Mouse (Mus musculus) kidney, embryonic 16.5 days (tissue): ENCODE results near the gene Letmd1. TPM values are rescaled to one million over a fixed set of nuclear protein-coding genes. Genes with fewer than 3 reads are reported as not detected.

ENCODE experiments used
- ATAC-seq: fragments of 200-750 bp; cut with Nextera tagmentation; 2 replicates; pipeline ENCODE4 v1.8.0; 2017; ENCODE audit warnings: moderate TSS enrichment; ENCODE audit not compliant: low FRiP score, low TSS enrichment
- H3K27ac ChIP-seq: fragments of 300-500 bp; sonication (generic); 2 replicates; pipeline ENCODE4 v1.5.1; 2014; ENCODE audit warnings: low read length
- H3K27me3 ChIP-seq: fragments of 300-500 bp; sonication (generic); 2 replicates; pipeline ENCODE4 v1.6.1; 2014; ENCODE audit warnings: low read length, control low read depth, mixed read lengths; ENCODE audit not compliant: insufficient read depth
- H3K36me3 ChIP-seq: fragments of 300-500 bp; sonication (generic); 2 replicates; pipeline ENCODE4 v1.6.1; 2014; ENCODE audit warnings: low read length, control low read depth, mixed read lengths; ENCODE audit not compliant: insufficient read depth
- H3K4me1 ChIP-seq: fragments of 300-500 bp; sonication (generic); 2 replicates; pipeline ENCODE4 v1.6.1; 2014; ENCODE audit warnings: low read length, control low read depth, mixed read lengths; ENCODE audit not compliant: insufficient read depth
- H3K4me2 ChIP-seq: fragments of 300-500 bp; sonication (generic); replicated peaks from 2 replicates; pipeline ENCODE4 v1.6.1; 2014; ENCODE audit warnings: low read depth, low read length
- H3K4me3 ChIP-seq: fragments of 300-500 bp; sonication (generic); 2 replicates; pipeline ENCODE4 v1.5.1; 2014; ENCODE audit warnings: mild to moderate bottlenecking, low read length
- H3K9ac ChIP-seq: fragments of 300-500 bp; sonication (generic); replicated peaks from 2 replicates; pipeline ENCODE4 v1.6.1; 2014; ENCODE audit warnings: low read length
- H3K9me3 ChIP-seq: fragments of 300-500 bp; sonication (generic); 2 replicates; pipeline ENCODE4 v1.6.1; 2016; ENCODE audit warnings: low read length, control low read depth
- WGBS: fragments of 180-500 bp; shearing (Covaris S2); extraction: QIAGEN DNeasy Blood & Tissue Kit; methylation state at CpG from one replicate; pipeline ENCODE4 v1.1.7; 2014; 5-methylcytosine and 5-hydroxymethylcytosine counted together
- polyA plus RNA-seq: library from polyadenylated mRNA; unstranded; fragments of >200 nt; fragmentation: Nextera tagmentation; extraction: Ambion mirVana; gene quantifications from 2 replicates; pipeline ENCODE4 v1.2.1, GENCODE M21; 2015

Letmd1 gene
- polyA plus RNA-seq, 1 experiment from 2014 or later = 33.1 TPM

DNA sequence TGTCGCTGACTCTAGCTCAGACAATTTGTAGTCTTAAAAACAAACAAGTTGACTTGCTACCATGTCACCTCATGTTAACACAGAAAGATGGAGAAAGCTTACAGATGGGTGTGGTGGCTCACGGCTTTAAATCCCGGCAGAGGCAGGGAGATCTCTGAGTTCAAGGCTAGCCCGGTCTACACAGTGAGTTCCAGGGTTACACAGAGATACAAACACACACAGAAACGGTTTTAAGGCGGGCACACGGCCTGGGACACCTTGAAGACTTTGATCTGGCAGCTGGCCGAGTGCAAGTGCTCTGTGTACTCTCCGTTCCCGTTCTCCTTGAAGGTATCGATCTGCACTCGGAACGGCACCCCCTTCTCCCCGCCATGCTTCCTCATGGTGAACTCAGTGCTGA lies 51.5 kb downstream of the Letmd1 start:
- Histone ChIP-seq H3K27me3 (no peaks in the 10 kb centered on the region), H3K4me3 (no peak overlapping the region), H3K27ac (no peak overlapping the region), H3K9ac (no peak overlapping the region), H3K4me2 (no peak overlapping the region), H3K4me1 (no peaks in the 10 kb centered on the region), H3K9me3 (no peaks in the 10 kb centered on the region), H3K36me3 (peaks cover 50% of the 10 kb centered on the region)
- no peak for ATAC-seq
- 94% methylated on average over 14 of the region's 14 CpGs for WGBS

DNA sequence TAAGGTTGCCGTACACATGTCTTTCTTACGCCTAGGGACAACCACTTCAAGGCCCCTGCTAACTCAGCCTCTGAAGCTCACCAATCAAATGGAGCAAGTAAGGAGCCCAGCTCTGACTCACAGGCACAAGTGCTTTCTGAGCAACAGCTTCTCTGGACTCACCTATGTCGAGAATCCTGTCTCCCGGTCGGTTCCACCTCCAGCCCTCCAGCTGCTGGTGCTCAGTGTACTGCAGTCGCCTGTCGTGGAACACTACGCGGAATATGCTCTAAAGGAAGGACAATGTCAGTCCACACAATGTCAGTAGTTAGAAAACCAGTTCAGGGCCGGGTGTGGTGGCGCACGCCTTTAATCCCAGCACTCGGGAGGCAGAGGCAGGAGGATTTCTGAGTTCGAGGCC lies 56.6 kb downstream of the Letmd1 start:
- no peak overlapping the region for H3K4me3 ChIP-seq
- H3K4me1 ChIP-seq = no peaks in the 10 kb centered on the region
- H3K9ac ChIP-seq = no peak overlapping the region
- H3K36me3 ChIP-seq = peaks cover 28% of the 10 kb centered on the region; the same call in 1 of the 2 replicates
- no peaks in the 10 kb centered on the region for H3K27me3 ChIP-seq
- H3K9me3 ChIP-seq = no peaks in the 10 kb centered on the region
- no peak overlapping the region for H3K27ac ChIP-seq
- 92% methylated on average over 14 of the region's 14 CpGs for WGBS
- H3K4me2 ChIP-seq = no peak overlapping the region
- ATAC-seq = no peak

DNA sequence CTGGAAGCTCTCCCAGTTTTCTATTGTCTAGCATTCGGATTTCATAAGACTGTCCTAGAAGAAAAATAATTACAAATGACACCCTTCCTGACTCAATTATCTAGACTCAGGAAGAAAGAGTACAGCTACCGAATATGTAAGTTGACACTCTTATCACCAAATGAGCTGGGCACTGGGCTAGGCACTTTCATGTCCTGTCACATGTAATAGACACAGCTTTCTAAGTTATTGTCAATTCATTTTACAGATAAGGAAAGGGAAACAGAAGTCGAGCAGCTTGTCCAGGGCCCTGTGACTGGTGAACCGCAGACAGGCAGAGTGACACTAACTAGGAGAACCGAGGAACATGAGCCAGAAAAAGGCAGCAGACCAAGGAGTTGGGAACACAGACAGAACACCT lies 59.1 kb downstream of the Letmd1 start:
- Histone ChIP-seq H3K27ac (no peak overlapping the region), H3K27me3 (no peaks in the 10 kb centered on the region), H3K36me3 (peaks cover 14% of the 10 kb centered on the region), H3K4me2 (no peak overlapping the region), H3K4me1 (no peaks in the 10 kb centered on the region), H3K4me3 (no peak overlapping the region), H3K9ac (no peak overlapping the region), H3K9me3 (no peaks in the 10 kb centered on the region)
- 53% methylated on average over 5 of the region's 5 CpGs for WGBS
- no peak for ATAC-seq

Other genes with a start within 250 kb of the Letmd1 start
- 44.2 and 46.6 TPM in 2 replicates for gene Atf1, start 241.2 kb upstream of the Letmd1 start, polyA plus RNA-seq
- gene Tmprss12, start 188.2 kb upstream of the Letmd1 start, polyA plus RNA-seq = not detected in 2 replicates
- gene Mettl7a1, start 164.9 kb upstream of the Letmd1 start, polyA plus RNA-seq = 15.5 and 19.0 TPM in 2 replicates
- 0.19 TPM in 1 of 2 replicates, not detected in the other for gene Mettl7a3, start 134.1 kb upstream of the Letmd1 start, polyA plus RNA-seq
- gene Methig1, start 115.9 kb upstream of the Letmd1 start, polyA plus RNA-seq = 0.60 and 0.94 TPM in 2 replicates
- 0.41 and 0.60 TPM in 2 replicates for gene Mettl7a2, start 115.8 kb upstream of the Letmd1 start, polyA plus RNA-seq
- 0.35 and 1.3 TPM in 2 replicates for gene Higd1c, start 104.5 kb upstream of the Letmd1 start, polyA plus RNA-seq
- 0.19 and 0.22 TPM in 2 replicates for gene Gm5475, start 46.9 kb upstream of the Letmd1 start, polyA plus RNA-seq
- gene Slc11a2, start 44.0 kb upstream of the Letmd1 start, polyA plus RNA-seq = 36.8 and 37.4 TPM in 2 replicates
- 15.3 and 16.4 TPM in 2 replicates for gene Csrnp2, start 26.5 kb downstream of the Letmd1 start, polyA plus RNA-seq
- gene Tfcp2, start 83.0 kb downstream of the Letmd1 start, polyA plus RNA-seq = 37.5 and 37.8 TPM in 2 replicates
- gene Pou6f1, start 131.0 kb downstream of the Letmd1 start, polyA plus RNA-seq = 10.1 and 10.2 TPM in 2 replicates
- 262 and 290 TPM in 2 replicates for gene Dazap2, start 146.3 kb downstream of the Letmd1 start, polyA plus RNA-seq
- 41.6 and 45.4 TPM in 2 replicates for gene Smagp, start 167.9 kb downstream of the Letmd1 start, polyA plus RNA-seq
- gene Bin2, start 200.5 kb downstream of the Letmd1 start, polyA plus RNA-seq = 2.1 and 3.0 TPM in 2 replicates
- gene Cela1, start 218.9 kb downstream of the Letmd1 start, polyA plus RNA-seq = 27.1 and 41.9 TPM in 2 replicates